Mouse (Mus musculus): Measurements from ENCODE around the gene Tspan31. TPM values are rescaled to one million over a fixed set of nuclear protein-coding genes. Genes with fewer than 3 reads are reported as not detected.
"Not testable (repeated sequence)": the region's sequence is repeated elsewhere in the genome, so short reads cannot be mapped to it uniquely, and the experiment has no call there.

Tspan31 gene
- total and polyA plus RNA-seq, 3 experiments, result 79.9 to 148 (median 85.9) TPM

DNA sequence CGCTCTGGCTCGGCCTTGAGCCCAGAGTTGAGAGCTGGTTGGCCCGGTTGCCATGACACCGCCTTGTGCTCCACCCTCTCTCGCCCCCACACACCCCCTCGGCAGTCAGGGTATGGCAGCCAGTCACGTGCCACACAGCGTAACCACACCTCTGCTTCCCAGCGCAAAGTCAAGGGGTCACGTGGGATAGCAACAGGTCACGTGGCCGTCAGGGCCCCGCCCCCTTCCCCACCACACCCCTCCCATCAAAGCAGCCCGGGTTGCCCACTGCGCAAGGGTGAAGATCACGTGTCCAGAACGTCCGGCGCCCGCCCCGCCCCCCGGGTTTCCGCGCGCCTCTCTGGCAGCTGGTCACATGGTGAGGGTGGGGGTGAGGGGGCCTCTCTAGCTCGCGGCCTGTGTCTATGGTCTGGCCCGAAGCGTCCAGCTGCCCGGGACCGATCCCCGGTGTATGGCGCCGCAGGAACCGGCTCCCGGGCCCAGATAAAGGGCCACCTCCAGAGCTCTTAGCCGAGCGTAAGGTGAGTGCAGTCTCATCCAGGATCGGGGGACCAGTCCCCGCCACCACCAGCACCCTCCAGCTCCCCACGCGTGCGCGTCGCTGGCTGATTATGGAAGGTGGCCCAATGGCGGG lies 6.7 kb downstream of the Tspan31 start, which contains the start of gene Cdk4 (continued):
- no peak for TF ChIP-seq GABPA (IDR thresholded peaks at IDR 0.05; ENCODE audit: insufficient replicate concordance, low read depth, low read length)
- peak; percentile 88 for TF ChIP-seq NELFE (IDR thresholded peaks at IDR 0.05; ENCODE audit: low read depth, low read length)
- peak; percentile 72; the same call in 1 of the 2 replicates for TF ChIP-seq POLR2AphosphoS2 (IDR thresholded peaks at IDR 0.05; ENCODE audit: low read depth, low read length)
- TF ChIP-seq NRF1 (IDR thresholded peaks at IDR 0.05; ENCODE audit: low read depth, low read length), result peak; percentile 84
- no peak for TF ChIP-seq E2F4 (IDR thresholded peaks at IDR 0.05; ENCODE audit: insufficient replicate concordance, low read depth, low read length)
- TF ChIP-seq MAX (IDR thresholded peaks at IDR 0.05; ENCODE audit: low read length), result peak; percentile 100
- TF ChIP-seq POLR2A (IDR thresholded peaks at IDR 0.05; ENCODE audit: low read depth, low read length), result peak; percentile 89
- TF ChIP-seq USF1 (IDR thresholded peaks at IDR 0.05; ENCODE audit: low read depth, low read length), result peak; percentile 99
- peak; percentile 88 for TF ChIP-seq SIN3A (IDR thresholded peaks at IDR 0.05; ENCODE audit: low read length)
- TF ChIP-seq MAFK (IDR thresholded peaks at IDR 0.05; ENCODE audit: insufficient replicate concordance, low read length), result no peak
- no peak for TF ChIP-seq ZMIZ1 (IDR thresholded peaks at IDR 0.05; ENCODE audit: low read depth, low read length)
- TF ChIP-seq SMC3 (IDR thresholded peaks at IDR 0.05; ENCODE audit: low read depth, low read length), result no peak
- TF ChIP-seq JUND (conservative IDR thresholded peaks at IDR 0.05; ENCODE audit: low read depth, low read length), result no peak

DNA sequence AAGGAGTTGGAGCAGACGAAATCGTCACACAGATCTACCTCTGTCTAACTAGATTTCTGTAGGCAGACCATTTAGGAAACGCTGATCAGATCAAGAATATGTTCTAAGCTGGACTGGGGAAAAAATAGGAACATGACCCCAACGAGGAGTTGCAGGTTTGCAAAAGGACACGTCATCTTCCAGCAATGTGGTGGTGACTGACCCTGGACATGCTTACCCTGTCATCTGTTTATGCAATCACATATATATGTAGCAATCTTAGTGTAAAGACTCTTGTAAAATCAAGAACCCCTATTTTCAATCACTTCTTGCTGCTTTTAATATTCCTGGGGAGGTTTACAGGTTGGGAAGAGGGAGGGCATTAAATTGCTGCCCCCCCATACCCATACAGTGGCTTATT lies 7.6 kb downstream of the Tspan31 start:
- peaks cover 37% of the 10 kb centered on the region for H3K27me3 ChIP-seq (replicated peaks)
- H3K9ac ChIP-seq (ENCODE audit: insufficient read depth, low read depth), result no peak overlapping the region
- in situ Hi-C loops (cut with MboI; ENCODE audit: low pct_ligation_motif_present, low pct_unique_long_range_greater_than_20kb, low sequenced_read_pairs) (no loop called here), dilution Hi-C loops (cut with MboI; ENCODE audit: extremely low pct_ligation_motif_present, extremely low pct_unique_long_range_greater_than_20kb, low sequenced_read_pairs) (no loop called here)
- DNase-seq (ENCODE audit: extremely low read depth), result no peak
- peaks cover 8 to 43% of the 10 kb centered on the region in 2 experiments for H3K4me1 ChIP-seq (ENCODE audit: control insufficient read depth in 1 of 2, insufficient read depth in 2 of 2)
- H3K27ac ChIP-seq (ENCODE audit: insufficient read depth, low read depth), result no peak overlapping the region
- H3K4me3 ChIP-seq (replicated peaks in 1 of 3; ENCODE audit: low read depth in 2 of 3, low read length in 2 of 3, poor library complexity in 1 of 3), result no peak overlapping the region
- no peak overlapping the region for H3K4me2 ChIP-seq (ENCODE audit: insufficient read depth, low read depth, poor library complexity, severe bottlenecking)
- no peaks in the 10 kb centered on the region for H3K9me3 ChIP-seq (replicated peaks; ENCODE audit: low read length)
- TF ChIP-seq USF1 (IDR thresholded peaks at IDR 0.05; ENCODE audit: low read depth, low read length), result no peak
- no peak for TF ChIP-seq SIN3A (IDR thresholded peaks at IDR 0.05; ENCODE audit: low read length)
- no peak for TF ChIP-seq CHD1 (IDR thresholded peaks at IDR 0.05; ENCODE audit: low read depth, low read length)
- no peak for TF ChIP-seq NELFE (IDR thresholded peaks at IDR 0.05; ENCODE audit: low read depth, low read length)
- no peak for TF ChIP-seq JUN (IDR thresholded peaks at IDR 0.05; ENCODE audit: insufficient read depth, low read depth, low read length)
- no peak for TF ChIP-seq MAFK (IDR thresholded peaks at IDR 0.05; ENCODE audit: insufficient replicate concordance, low read length)
- TF ChIP-seq RAD21 (IDR thresholded peaks at IDR 0.05; ENCODE audit: low read depth, low read length), result no peak
- no peak for TF ChIP-seq ZNF384 (IDR thresholded peaks at IDR 0.05; ENCODE audit: low read depth, low read length)
- peaks cover 21% of the 10 kb centered on the region for H3K79me2 ChIP-seq (replicated peaks; ENCODE audit: control insufficient read depth, extremely low read depth, insufficient read depth, poor library complexity, severe bottlenecking)
- H3K36me3 ChIP-seq (replicated peaks in 1 of 2; ENCODE audit: control insufficient read depth in 1 of 2, insufficient read depth in 1 of 2, low read length in 1 of 2), result peaks cover 26 to 32% of the 10 kb centered on the region in 2 experiments

DNA sequence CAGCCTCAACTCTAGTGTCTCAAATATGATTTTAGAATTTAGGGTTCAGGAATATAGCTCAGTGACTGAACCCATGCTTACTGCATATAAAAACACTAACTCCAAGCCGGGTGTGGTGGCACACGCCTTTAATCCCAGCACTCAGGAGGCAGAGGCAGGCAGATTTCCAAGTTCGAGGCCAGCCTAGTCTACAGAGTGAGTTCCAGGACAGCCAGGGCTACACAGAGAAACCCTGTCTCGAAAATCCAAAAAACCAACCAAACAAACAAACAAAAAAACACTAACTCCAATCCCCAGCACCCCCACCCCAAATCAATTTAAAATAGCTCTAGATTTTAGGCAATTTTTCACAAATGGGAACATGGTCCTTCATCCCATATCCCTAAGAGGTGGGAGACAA lies 8.0 kb downstream of the Tspan31 start:
- H3K9ac ChIP-seq (ENCODE audit: insufficient read depth, low read depth); H3K27ac ChIP-seq (ENCODE audit: insufficient read depth, low read depth); H3K4me3 ChIP-seq (replicated peaks in 1 of 3; ENCODE audit: low read depth in 2 of 3, low read length in 2 of 3, poor library complexity in 1 of 3); in situ Hi-C loops (cut with MboI; ENCODE audit: low pct_ligation_motif_present, low pct_unique_long_range_greater_than_20kb, low sequenced_read_pairs); DNase-seq (ENCODE audit: extremely low read depth); H3K4me2 ChIP-seq (ENCODE audit: insufficient read depth, low read depth, poor library complexity, severe bottlenecking); dilution Hi-C loops (cut with MboI; ENCODE audit: extremely low pct_ligation_motif_present, extremely low pct_unique_long_range_greater_than_20kb, low sequenced_read_pairs); H3K9me3 ChIP-seq (replicated peaks; ENCODE audit: low read length): not testable (repeated sequence)
- peaks cover 37% of the 10 kb centered on the region for H3K27me3 ChIP-seq (replicated peaks)
- H3K79me2 ChIP-seq (replicated peaks; ENCODE audit: control insufficient read depth, extremely low read depth, insufficient read depth, poor library complexity, severe bottlenecking), result peaks cover 21% of the 10 kb centered on the region
- H3K4me1 ChIP-seq (ENCODE audit: control insufficient read depth in 1 of 2, insufficient read depth in 2 of 2), result peaks cover 8 to 43% of the 10 kb centered on the region in 2 experiments
- peaks cover 27 to 32% of the 10 kb centered on the region in 2 experiments for H3K36me3 ChIP-seq (replicated peaks in 1 of 2; ENCODE audit: control insufficient read depth in 1 of 2, insufficient read depth in 1 of 2, low read length in 1 of 2)

Data from CH12.LX (cell line).